8 mouse cellular contexts compared by ENCODE assay signal in the genomic region with DNA sequence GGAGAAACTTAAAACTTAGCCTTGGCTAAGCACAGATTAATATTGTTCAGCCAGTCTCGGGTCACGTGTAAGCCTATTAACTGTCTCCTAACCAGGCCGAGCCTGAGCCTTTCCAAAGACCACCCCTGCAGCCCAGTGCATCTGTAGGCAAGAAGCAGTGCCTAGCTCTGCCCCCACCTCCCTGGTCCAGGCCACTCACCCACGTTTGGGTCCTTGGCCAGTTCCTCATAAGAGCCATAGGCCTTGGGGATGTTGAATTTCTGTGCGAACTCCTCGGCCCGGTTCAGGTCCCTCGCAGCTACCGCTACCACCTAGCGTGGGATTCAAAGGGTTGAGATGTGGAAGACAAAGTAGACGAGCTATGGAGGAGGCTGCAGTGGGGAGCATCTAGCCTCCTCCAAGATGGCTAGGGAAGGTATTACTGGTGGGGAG. TPM values are rescaled to one million over a fixed set of nuclear protein-coding genes. Genes with fewer than 3 reads are reported as not detected.
A peak's percentile ranks its signal among the peaks of the same experiment; 100 is the strongest.
DNase-seq lines count a peak whose midpoint lies in the region; ATAC-seq and TF ChIP-seq lines count a peak whose summit lies in the region.

No protein-coding gene starts in this region.

- peaks cover 28% of the 10 kb centered on the region for H3K4me1 ChIP-seq in hindbrain, embryonic 15.5 days (replicated peaks)
- H3K4me1 ChIP-seq in midbrain, embryonic 15.5 days: peaks cover 17% of the 10 kb centered on the region; the same call in 1 of the 2 replicates
- H3K4me1 ChIP-seq in thymus, adult 2 months (replicated peaks; ENCODE audit: control insufficient read depth, insufficient read depth, low read length): peaks cover 10% of the 10 kb centered on the region

- intact Hi-C loops in gastrocnemius, adult 2 months (cut with DNase I): no loop called here
- intact Hi-C loops in gastrocnemius, postnatal 36 days (cut with DNase I): no loop called here
- intact Hi-C loops in left cerebral cortex, adult 2 months (cut with DNase I): no loop called here

- no peaks in the 10 kb centered on the region for H3K9me3 ChIP-seq in hindbrain, embryonic 15.5 days
- no peaks in the 10 kb centered on the region for H3K9me3 ChIP-seq in midbrain, embryonic 15.5 days

- TF ChIP-seq POLR2A in brain, embryonic 14.5 days (IDR thresholded peaks at IDR 0.05; ENCODE audit: borderline replicate concordance, extremely low read depth, insufficient read depth, insufficient read length, poor library complexity, severe bottlenecking): no peak
- TF ChIP-seq POLR2A in thymus, adult 2 months (IDR thresholded peaks at IDR 0.05; ENCODE audit: control insufficient read depth, extremely low read depth, insufficient read depth, low read length, poor library complexity): no peak

- H3K4me3 ChIP-seq in gastrocnemius, adult 2 months: peak overlapping the region; percentile 82
- H3K4me3 ChIP-seq in hindbrain, embryonic 15.5 days: peak overlapping the region; percentile 46
- H3K4me3 ChIP-seq in midbrain, embryonic 15.5 days: peak overlapping the region; percentile 32
- no peak overlapping the region for H3K4me3 ChIP-seq in left cerebral cortex, adult 2 months
- no peak overlapping the region for H3K4me3 ChIP-seq in thymus, adult 2 months (ENCODE audit: control insufficient read depth, insufficient read depth, low read length)

- H3K27me3 ChIP-seq in hindbrain, embryonic 15.5 days: no peaks in the 10 kb centered on the region
- no peaks in the 10 kb centered on the region for H3K27me3 ChIP-seq in midbrain, embryonic 15.5 days (replicated peaks)
- no peaks in the 10 kb centered on the region for H3K27me3 ChIP-seq in thymus, adult 2 months (ENCODE audit: control insufficient read depth, insufficient read depth, low read length)

- peak overlapping the region; percentile 89 for H3K27ac ChIP-seq in gastrocnemius, adult 2 months
- peak overlapping the region; percentile 91 for H3K27ac ChIP-seq in hindbrain, embryonic 15.5 days (replicated peaks)
- H3K27ac ChIP-seq in midbrain, embryonic 15.5 days: peak overlapping the region; percentile 81
- no peak overlapping the region for H3K27ac ChIP-seq in left cerebral cortex, adult 2 months
- no peak overlapping the region for H3K27ac ChIP-seq in thymus, adult 2 months (ENCODE audit: control insufficient read depth, insufficient read depth, low read length)

- H3K4me2 ChIP-seq in hindbrain, embryonic 15.5 days: peak overlapping the region; percentile 78
- peak overlapping the region; percentile 56 for H3K4me2 ChIP-seq in midbrain, embryonic 15.5 days

- DNase-seq in gastrocnemius, adult 2 months: no peak
- no peak for DNase-seq in gastrocnemius, postnatal 36 days
- peak; percentile 62 for DNase-seq in brain, embryonic 14.5 days (ENCODE audit: low read depth)
- DNase-seq in left cerebral cortex, adult 2 months (ENCODE audit: extremely low spot score in 1 of 2, low spot score in 2 of 2): no peak
- DNase-seq in thymus, adult 2 months: no peak
- no peak for DNase-seq in B cell, adult 2 months

- H3K9ac ChIP-seq in hindbrain, embryonic 15.5 days: peak overlapping the region; percentile 53
- peak overlapping the region; percentile 22 for H3K9ac ChIP-seq in midbrain, embryonic 15.5 days

- ATAC-seq in hindbrain, embryonic 15.5 days (ENCODE audit: low FRiP score, low read depth): peak; percentile 82
- peak; percentile 77 for ATAC-seq in midbrain, embryonic 15.5 days (replicated peaks)

- no peak for TF ChIP-seq CTCF in gastrocnemius, adult 2 months (IDR thresholded peaks at IDR 0.05)
- TF ChIP-seq CTCF in brain, embryonic 14.5 days (IDR thresholded peaks at IDR 0.05; ENCODE audit: borderline replicate concordance, extremely low read depth, insufficient read depth, insufficient read length): no peak
- no peak for TF ChIP-seq CTCF in left cerebral cortex, adult 2 months (IDR thresholded peaks at IDR 0.05)
- TF ChIP-seq CTCF in thymus, adult 2 months (IDR thresholded peaks at IDR 0.05; ENCODE audit: borderline replicate concordance, control insufficient read depth, extremely low read depth, insufficient read depth, low read length, poor library complexity): no peak

- H3K36me3 ChIP-seq in hindbrain, embryonic 15.5 days: peaks cover 2% of the 10 kb centered on the region; the same call in 1 of the 2 replicates
- H3K36me3 ChIP-seq in midbrain, embryonic 15.5 days (replicated peaks): no peaks in the 10 kb centered on the region
- H3K36me3 ChIP-seq in thymus, adult 2 months (ENCODE audit: control insufficient read depth, insufficient read depth, low read length): no peaks in the 10 kb centered on the region

- WGBS in hindbrain, embryonic 15.5 days: 18% methylated on average over 11 of the region's 11 CpGs
- WGBS in midbrain, embryonic 15.5 days: 14% methylated on average over 11 of the region's 11 CpGs
- 90% methylated on average over 11 of the region's 11 CpGs for WGBS in thymus, adult 2 months

RNA-seq across cellular contexts. Expression of a gene that starts 0.7 kb away (rescaled TPM):
- 10 to 100 TPM; 13.1 to 22.9 TPM for total RNA-seq in gastrocnemius, adult 2 months (2021)
- total RNA-seq in gastrocnemius, postnatal 36 days (2021): 10 to 100 TPM; 11.4 to 12.8 TPM
- 2.0 and 2.8 TPM in 2 replicates for polyA plus RNA-seq in brain, embryonic 14.5 days (2012; rRNA removed)
- 4.5 and 4.6 TPM in 2 replicates for polyA plus RNA-seq in hindbrain, embryonic 15.5 days (2015; fragmentation: Nextera tagmentation; extraction: Ambion mirVana)
- 4.0 and 4.1 TPM in 2 replicates for polyA plus RNA-seq in midbrain, embryonic 15.5 days (2015; fragmentation: Nextera tagmentation; extraction: Ambion mirVana)
- 1 to 10 TPM; 3.7 to 4.8 TPM for total RNA-seq in left cerebral cortex, adult 2 months (2021)
- 2.3 and 2.4 TPM in 2 replicates for polyA plus RNA-seq in thymus, adult 2 months (2012; rRNA removed)

RNA-seq across cellular contexts. Expression of a gene that starts 1.3 kb away (rescaled TPM):
- total RNA-seq in gastrocnemius, adult 2 months (2021): 1 to 10 TPM; 5.5 to 8.4 TPM
- total RNA-seq in gastrocnemius, postnatal 36 days (2021): 1 to 10 TPM; 6.1 to 6.6 TPM
- polyA plus RNA-seq in brain, embryonic 14.5 days (2012; rRNA removed): 0.30 TPM in 1 of 2 replicates, not detected in the other
- not detected in 2 replicates for polyA plus RNA-seq in hindbrain, embryonic 15.5 days (2015; fragmentation: Nextera tagmentation; extraction: Ambion mirVana)
- not detected in 2 replicates for polyA plus RNA-seq in midbrain, embryonic 15.5 days (2015; fragmentation: Nextera tagmentation; extraction: Ambion mirVana)
- total RNA-seq in left cerebral cortex, adult 2 months (2021): 1 to 10 TPM; 1.5 to 2.0 TPM
- polyA plus RNA-seq in thymus, adult 2 months (2012; rRNA removed): not detected in 2 replicates

RNA-seq across cellular contexts. Expression of a gene that starts 6.2 kb away (rescaled TPM):
- under 1 TPM in 1 of 2 experiments, not detected in 1; 0.39 TPM for total RNA-seq in gastrocnemius, adult 2 months (2021)
- total RNA-seq in gastrocnemius, postnatal 36 days (2021): under 1 TPM in 1 of 2 experiments, not detected in 1; 0.39 TPM
- polyA plus RNA-seq in brain, embryonic 14.5 days (2012; rRNA removed): 0.11 and 0.18 TPM in 2 replicates
- polyA plus RNA-seq in hindbrain, embryonic 15.5 days (2015; fragmentation: Nextera tagmentation; extraction: Ambion mirVana): 0.13 and 0.30 TPM in 2 replicates
- 0.08 and 0.23 TPM in 2 replicates for polyA plus RNA-seq in midbrain, embryonic 15.5 days (2015; fragmentation: Nextera tagmentation; extraction: Ambion mirVana)
- under 1 TPM in 1 of 2 experiments, not detected in 1; 0.30 TPM for total RNA-seq in left cerebral cortex, adult 2 months (2021)
- 2.5 and 3.0 TPM in 2 replicates for polyA plus RNA-seq in thymus, adult 2 months (2012; rRNA removed)

RNA-seq across cellular contexts. Expression of a gene that starts 21.2 kb away (rescaled TPM):
- total RNA-seq in gastrocnemius, adult 2 months (2021): 10 to 100 TPM; 17.6 to 18.4 TPM
- total RNA-seq in gastrocnemius, postnatal 36 days (2021): 10 to 100 TPM; 13.8 to 14.6 TPM
- polyA plus RNA-seq in brain, embryonic 14.5 days (2012; rRNA removed): 168 and 237 TPM in 2 replicates
- 245 and 250 TPM in 2 replicates for polyA plus RNA-seq in hindbrain, embryonic 15.5 days (2015; fragmentation: Nextera tagmentation; extraction: Ambion mirVana)
- polyA plus RNA-seq in midbrain, embryonic 15.5 days (2015; fragmentation: Nextera tagmentation; extraction: Ambion mirVana): 257 and 261 TPM in 2 replicates
- total RNA-seq in left cerebral cortex, adult 2 months (2021): 10 to 100 TPM; 66.9 to 67.4 TPM
- polyA plus RNA-seq in thymus, adult 2 months (2012; rRNA removed): 165 and 184 TPM in 2 replicates

RNA-seq across cellular contexts. Expression of a gene that starts 22.3 kb away (rescaled TPM):
- total RNA-seq in gastrocnemius, adult 2 months (2021): 10 to 100 TPM; 55.1 to 61.8 TPM
- 10 to 100 TPM; 48.6 to 65.4 TPM for total RNA-seq in gastrocnemius, postnatal 36 days (2021)
- polyA plus RNA-seq in brain, embryonic 14.5 days (2012; rRNA removed): 92.0 and 111 TPM in 2 replicates
- 137 TPM in 2 replicates for polyA plus RNA-seq in hindbrain, embryonic 15.5 days (2015; fragmentation: Nextera tagmentation; extraction: Ambion mirVana)
- polyA plus RNA-seq in midbrain, embryonic 15.5 days (2015; fragmentation: Nextera tagmentation; extraction: Ambion mirVana): 118 and 121 TPM in 2 replicates
- 100 to 1,000 TPM in 1 of 2 experiments, 10 to 100 TPM in 1; 95.4 to 106 TPM for total RNA-seq in left cerebral cortex, adult 2 months (2021)
- polyA plus RNA-seq in thymus, adult 2 months (2012; rRNA removed): 204 and 216 TPM in 2 replicates

Comparison
In these comparisons a context has a peak if more than half of its experiments do, and no peak if none do; other contexts are left out.
1. H3K27ac ChIP-seq: peak in gastrocnemius, adult 2 months (single experiment), hindbrain, embryonic 15.5 days (single experiment) and midbrain, embryonic 15.5 days (single experiment); none in left cerebral cortex, adult 2 months (single experiment) and thymus, adult 2 months (single experiment).
2. H3K4me3 ChIP-seq: peak in gastrocnemius, adult 2 months (single experiment), hindbrain, embryonic 15.5 days (single experiment) and midbrain, embryonic 15.5 days (single experiment); none in left cerebral cortex, adult 2 months (single experiment) and thymus, adult 2 months (single experiment).